Mouse (Mus musculus) small intestine, adult 2 months (tissue): ENCODE measurements around the gene Mlph.

Experiments
- CTCF ChIP-seq: fragments of 200-500 bp; IDR thresholded peaks from 2 replicates; pipeline ENCODE4 v1.5.1; 2012; ENCODE audit warnings: low read depth, mild to moderate bottlenecking, control low read depth, inconsistent platforms, low read length, moderate library complexity, mixed read lengths; ENCODE audit not compliant: insufficient replicate concordance, insufficient read length; ENCODE audit errors: extremely low read depth
- POLR2A ChIP-seq: fragments of 200-500 bp; IDR thresholded peaks from 2 replicates; pipeline ENCODE4 v1.6.1; 2012; ENCODE audit warnings: low read depth, mild to moderate bottlenecking, control low read depth, inconsistent platforms, low read length, moderate library complexity

DNA sequence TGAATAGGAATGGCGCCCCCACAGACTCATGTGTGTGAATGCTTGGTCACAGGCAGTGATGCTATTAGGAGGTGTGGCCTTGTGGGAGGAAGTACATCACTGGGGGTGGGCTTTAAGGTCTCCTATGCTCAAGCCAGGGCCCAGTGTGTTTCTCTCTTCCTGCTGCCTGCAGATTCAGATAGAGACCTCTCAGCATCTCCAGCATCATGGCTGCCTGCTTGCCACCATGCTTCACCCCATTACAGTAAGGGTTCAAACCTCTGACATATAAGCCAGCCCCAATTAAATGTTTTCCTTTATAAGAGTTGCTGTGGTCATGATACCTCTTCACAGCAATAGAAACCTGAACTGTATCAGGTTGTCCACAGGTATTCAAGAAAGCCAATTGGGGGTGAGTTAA, 81.0 kb downstream of the Mlph start:
- TF ChIP-seq CTCF: no peak
- no peak for TF ChIP-seq POLR2A
